Mouse (Mus musculus): ENCODE data around the gene Srebf1. TPM values are rescaled to one million over a fixed set of nuclear protein-coding genes. Genes with fewer than 3 reads are reported as not detected.

The Srebf1 gene
- polyA plus RNA-seq, 2 experiments, result 37.6 to 38.8 TPM

DNA sequence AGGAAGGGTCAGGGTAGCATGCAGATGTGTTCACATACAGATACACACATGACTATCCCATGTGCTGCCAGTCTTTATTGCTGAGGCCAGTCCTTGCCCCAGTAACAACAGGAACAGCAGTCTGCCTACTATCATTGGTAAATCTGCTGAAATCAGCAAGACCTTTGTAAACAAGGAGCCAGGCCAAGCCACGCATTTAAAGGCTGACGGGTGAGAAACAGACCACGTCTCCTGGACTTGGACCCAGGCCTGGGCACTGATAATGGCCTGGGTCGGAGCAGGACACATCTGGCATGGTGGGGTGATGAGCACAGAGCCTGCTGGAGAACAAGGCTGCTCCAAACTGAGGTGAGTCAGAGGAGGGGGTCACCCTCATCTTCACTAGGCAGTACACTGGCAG, 18.1 kb upstream of the Srebf1 start:
- 70% methylated on average over 4 of the region's 4 CpGs for WGBS (ENCODE audit: insufficient replicate concordance)
- Histone ChIP-seq H3K27ac (no peak overlapping the region), H3K4me3 (ENCODE audit: insufficient read depth in 1 of 2, low read depth in 2 of 2, low read length in 2 of 2) (no peak overlapping the region), H3K9ac (replicated peaks) (no peak overlapping the region), H3K27me3 (ENCODE audit: control insufficient read depth, insufficient read depth, low read length) (no peaks in the 10 kb centered on the region), H3K4me2 (ENCODE audit: low read depth) (no peak overlapping the region), H3K4me1 (replicated peaks; ENCODE audit: control insufficient read depth in 2 of 2, insufficient read depth in 2 of 2, low read length in 1 of 2) (no peaks in the 10 kb centered on the region; a peak in 1 of 4 replicates), H3K9me3 (ENCODE audit: control insufficient read depth, low read length) (no peaks in the 10 kb centered on the region), H3K36me3 (replicated peaks; ENCODE audit: control insufficient read depth, insufficient read depth, low read depth) (no peaks in the 10 kb centered on the region)
- no peak for ATAC-seq (ENCODE audit: insufficient read depth)
- TF ChIP-seq EP300 (IDR thresholded peaks at IDR 0.05; ENCODE audit: low read depth), result no peak
- no peak for TF ChIP-seq CTCF (IDR thresholded peaks at IDR 0.05; ENCODE audit: low read depth)
- no peak for DNase-seq (ENCODE audit: low read depth in 3 of 3, low spot score in 3 of 3)

- no peaks in the 10 kb centered on the region; a peak in 1 of 4 replicates for H3K4me1 ChIP-seq (replicated peaks; ENCODE audit: control insufficient read depth in 2 of 2, insufficient read depth in 2 of 2, low read length in 1 of 2)
- 58% methylated on average over 5 of the region's 5 CpGs for WGBS (ENCODE audit: insufficient replicate concordance)
- no peak overlapping the region for H3K9ac ChIP-seq (replicated peaks)
- no peaks in the 10 kb centered on the region for H3K9me3 ChIP-seq (ENCODE audit: control insufficient read depth, low read length)
- no peak for ATAC-seq (ENCODE audit: insufficient read depth)
- DNase-seq (ENCODE audit: low read depth in 3 of 3, low spot score in 3 of 3), result no peak
- H3K36me3 ChIP-seq (replicated peaks; ENCODE audit: control insufficient read depth, insufficient read depth, low read depth), result no peaks in the 10 kb centered on the region
- no peak overlapping the region for H3K4me2 ChIP-seq (ENCODE audit: low read depth)
- H3K27me3 ChIP-seq (ENCODE audit: control insufficient read depth, insufficient read depth, low read length), result no peaks in the 10 kb centered on the region
- TF ChIP-seq CTCF (IDR thresholded peaks at IDR 0.05; ENCODE audit: low read depth) (no peak), EP300 (IDR thresholded peaks at IDR 0.05; ENCODE audit: low read depth) (no peak)
- no peak overlapping the region for H3K4me3 ChIP-seq (ENCODE audit: insufficient read depth in 1 of 2, low read depth in 2 of 2, low read length in 2 of 2)
- H3K27ac ChIP-seq, result no peak overlapping the region
These were observed 13.0 kb upstream of the Srebf1 start for GRCm38 (mm10) chr11:60235351-60235750.

- H3K9me3 ChIP-seq (ENCODE audit: control insufficient read depth, low read length), result no peaks in the 10 kb centered on the region
- H3K27me3 ChIP-seq (ENCODE audit: control insufficient read depth, insufficient read depth, low read length), result no peaks in the 10 kb centered on the region
- H3K4me2 ChIP-seq (ENCODE audit: low read depth), result no peak overlapping the region
- DNase-seq (ENCODE audit: low read depth in 3 of 3, low spot score in 3 of 3) (no peak), ATAC-seq (ENCODE audit: insufficient read depth) (no peak)
- H3K9ac ChIP-seq (replicated peaks), result no peak overlapping the region
- TF ChIP-seq EP300 (IDR thresholded peaks at IDR 0.05; ENCODE audit: low read depth) (no peak), CTCF (IDR thresholded peaks at IDR 0.05; ENCODE audit: low read depth) (no peak)
- no peak overlapping the region for H3K4me3 ChIP-seq (ENCODE audit: insufficient read depth in 1 of 2, low read depth in 2 of 2, low read length in 2 of 2)
- no peaks in the 10 kb centered on the region; a peak in 1 of 4 replicates for H3K4me1 ChIP-seq (replicated peaks; ENCODE audit: control insufficient read depth in 2 of 2, insufficient read depth in 2 of 2, low read length in 1 of 2)
- H3K27ac ChIP-seq, result no peak overlapping the region
- WGBS (ENCODE audit: insufficient replicate concordance), result 82% methylated on average over 8 of the region's 8 CpGs
- H3K36me3 ChIP-seq (replicated peaks; ENCODE audit: control insufficient read depth, insufficient read depth, low read depth), result no peaks in the 10 kb centered on the region
These were observed 10.9 kb upstream of the Srebf1 start for GRCm38 (mm10) chr11:60233235-60233634.

DNA sequence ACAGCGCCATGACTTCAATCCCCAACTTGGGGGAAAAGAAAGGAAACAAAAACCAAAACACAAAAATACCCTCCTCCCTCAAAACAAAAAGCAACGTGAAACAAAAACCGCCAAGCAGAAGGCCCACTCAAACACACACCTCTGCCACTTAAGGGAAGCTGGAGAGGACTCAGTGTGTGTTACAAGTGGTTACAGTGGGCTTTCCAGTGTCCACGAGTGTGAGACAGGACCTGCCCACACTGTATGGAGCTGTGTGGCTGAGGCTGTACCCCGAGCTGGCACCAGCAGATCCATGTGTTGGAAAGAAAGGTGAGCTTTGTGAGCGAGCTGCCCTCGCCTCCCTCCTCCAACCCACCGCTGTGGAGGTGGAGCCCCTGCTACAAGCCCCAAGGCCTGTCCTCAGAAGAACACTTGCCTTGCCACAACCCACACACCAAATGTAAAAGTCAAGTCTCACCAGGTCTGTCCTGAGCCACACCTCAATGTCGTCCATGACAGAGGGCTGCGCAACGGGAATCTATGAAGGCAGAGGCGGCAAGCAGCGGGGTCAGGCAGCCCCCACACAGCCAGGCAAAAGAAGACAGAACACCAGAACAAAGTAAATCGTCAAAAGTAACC, 10.2 kb upstream of the Srebf1 start:
- H3K4me3 ChIP-seq (ENCODE audit: insufficient read depth in 1 of 2, low read depth in 2 of 2, low read length in 2 of 2), result no peak overlapping the region
- no peak for TF ChIP-seq EP300 (IDR thresholded peaks at IDR 0.05; ENCODE audit: low read depth)
- TF ChIP-seq CTCF (IDR thresholded peaks at IDR 0.05; ENCODE audit: low read depth), result no peak
- no peak overlapping the region for H3K27ac ChIP-seq
- no peaks in the 10 kb centered on the region for H3K36me3 ChIP-seq (replicated peaks; ENCODE audit: control insufficient read depth, insufficient read depth, low read depth)
- ATAC-seq (ENCODE audit: insufficient read depth) (no peak), DNase-seq (ENCODE audit: low read depth in 3 of 3, low spot score in 3 of 3) (no peak)
- no peaks in the 10 kb centered on the region for H3K27me3 ChIP-seq (ENCODE audit: control insufficient read depth, insufficient read depth, low read length)
- H3K9ac ChIP-seq (replicated peaks), result no peak overlapping the region
- H3K9me3 ChIP-seq (ENCODE audit: control insufficient read depth, low read length), result no peaks in the 10 kb centered on the region
- 76% methylated on average over 14 of the region's 14 CpGs for WGBS (ENCODE audit: insufficient replicate concordance)
- no peaks in the 10 kb centered on the region; a peak in 1 of 4 replicates for H3K4me1 ChIP-seq (replicated peaks; ENCODE audit: control insufficient read depth in 2 of 2, insufficient read depth in 2 of 2, low read length in 1 of 2)
- H3K4me2 ChIP-seq (ENCODE audit: low read depth), result no peak overlapping the region

- WGBS (ENCODE audit: insufficient replicate concordance), result 55% methylated on average over 4 of the region's 4 CpGs
- H3K4me3 ChIP-seq (ENCODE audit: insufficient read depth in 1 of 2, low read depth in 2 of 2, low read length in 2 of 2), result no peak overlapping the region
- H3K4me2 ChIP-seq (ENCODE audit: low read depth), result no peak overlapping the region
- H3K27me3 ChIP-seq (ENCODE audit: control insufficient read depth, insufficient read depth, low read length), result no peaks in the 10 kb centered on the region
- H3K36me3 ChIP-seq (replicated peaks; ENCODE audit: control insufficient read depth, insufficient read depth, low read depth), result no peaks in the 10 kb centered on the region
- H3K9ac ChIP-seq (replicated peaks), result no peak overlapping the region
- no peaks in the 10 kb centered on the region for H3K9me3 ChIP-seq (ENCODE audit: control insufficient read depth, low read length)
- ATAC-seq (ENCODE audit: insufficient read depth) (no peak), DNase-seq (ENCODE audit: low read depth in 3 of 3, low spot score in 3 of 3) (no peak)
- TF ChIP-seq EP300 (IDR thresholded peaks at IDR 0.05; ENCODE audit: low read depth) (no peak), CTCF (IDR thresholded peaks at IDR 0.05; ENCODE audit: low read depth) (no peak)
- H3K27ac ChIP-seq, result no peak overlapping the region
- H3K4me1 ChIP-seq (replicated peaks; ENCODE audit: control insufficient read depth in 2 of 2, insufficient read depth in 2 of 2, low read length in 1 of 2), result no peaks in the 10 kb centered on the region; a peak in 1 of 4 replicates
These were observed 9.6 kb upstream of the Srebf1 start for GRCm38 (mm10) chr11:60231951-60232350.

All from liver, embryonic 14.5 days (tissue).